In genomic region chr6:89354076-89354475, GRCm38 (mm10) we compare ENCODE assay signal across 12 mouse cellular contexts. TPM values are rescaled to one million over a fixed set of nuclear protein-coding genes. Genes with fewer than 3 reads are reported as not detected.
DNase-seq lines count a peak whose midpoint lies in the region; ATAC-seq and TF ChIP-seq lines count a peak whose summit lies in the region.
"Had no signal": no experiment of that assay in that cellular context is flagged by ENCODE, and none has a peak within 500 bp of the region (broad histone marks: within the 10 kb centered on the region; RNA-seq: fewer than 3 reads in every experiment).

No protein-coding gene starts in this region.

- ATAC-seq in hindbrain, postnatal 0 days: no peak
- no peak for ATAC-seq in hindbrain, embryonic 11.5 days (ENCODE audit: low FRiP score)
- ATAC-seq: forebrain, postnatal 0 days; liver, postnatal 0 days had no signal

- peaks cover 82% of the 10 kb centered on the region for H3K4me1 ChIP-seq in cerebellum, adult 2 months (ENCODE audit: control insufficient read depth, insufficient read depth, low read length)
- H3K4me1 ChIP-seq in hindbrain, embryonic 10.5 days (replicated peaks): peaks cover 95% of the 10 kb centered on the region
- peaks cover 5% of the 10 kb centered on the region; the same call in 1 of the 2 replicates for H3K4me1 ChIP-seq in hindbrain, postnatal 0 days (ENCODE audit: insufficient read depth, low read length)
- H3K4me1 ChIP-seq in E14TG2a.4 (replicated peaks; ENCODE audit: low read depth, low read length): peaks cover 94% of the 10 kb centered on the region
- peaks cover 7% of the 10 kb centered on the region for H3K4me1 ChIP-seq in hindbrain, embryonic 11.5 days (replicated peaks; ENCODE audit: control insufficient read depth, insufficient read depth, low read length)

- no peak for TF ChIP-seq POLR2A in cerebellum, adult 2 months (IDR thresholded peaks at IDR 0.05; ENCODE audit: borderline replicate concordance, insufficient read depth, low read length)

- no peak overlapping the region for H3K4me2 ChIP-seq in hindbrain, postnatal 0 days (ENCODE audit: low read depth, low read length)
- no peak overlapping the region for H3K4me2 ChIP-seq in hindbrain, embryonic 11.5 days (replicated peaks; ENCODE audit: low read depth, low read length)

- no peak overlapping the region for H3K9ac ChIP-seq in hindbrain, postnatal 0 days (replicated peaks; ENCODE audit: low read length)
- H3K9ac ChIP-seq in hindbrain, embryonic 11.5 days (ENCODE audit: low read depth, low read length): no peak overlapping the region
- H3K9ac ChIP-seq: forebrain, postnatal 0 days; liver, postnatal 0 days had no signal

- no peaks in the 10 kb centered on the region for H3K9me3 ChIP-seq in hindbrain, embryonic 10.5 days
- no peaks in the 10 kb centered on the region for H3K9me3 ChIP-seq in hindbrain, postnatal 0 days (ENCODE audit: low read length)
- H3K9me3 ChIP-seq in E14TG2a.4 (ENCODE audit: low read length): no peaks in the 10 kb centered on the region
- no peaks in the 10 kb centered on the region for H3K9me3 ChIP-seq in hindbrain, embryonic 11.5 days (ENCODE audit: control insufficient read depth, low read length)
- H3K9me3 ChIP-seq: megakaryocyte, embryonic 14.5 days had no signal

- H3K27ac ChIP-seq in cerebellum, adult 2 months (ENCODE audit: insufficient read depth, low read length): no peak overlapping the region
- peak overlapping the region; percentile 13 for H3K27ac ChIP-seq in hindbrain, embryonic 10.5 days
- H3K27ac ChIP-seq in hindbrain, postnatal 0 days: no peak overlapping the region
- 0 out of 2 replicates have a peak overlapping the region, but pooled peaks have one; percentile 17 for H3K27ac ChIP-seq in hindbrain, embryonic 11.5 days (ENCODE audit: low read depth, low read length)

- H3K4me3 ChIP-seq in cerebellum, adult 2 months (replicated peaks; ENCODE audit: insufficient read depth, low read depth, low read length): no peak overlapping the region
- H3K4me3 ChIP-seq in hindbrain, embryonic 10.5 days: no peak overlapping the region
- H3K4me3 ChIP-seq in hindbrain, postnatal 0 days (ENCODE audit: low read length): no peak overlapping the region
- H3K4me3 ChIP-seq in E14TG2a.4 (replicated peaks; ENCODE audit: low read length): peak overlapping the region; percentile 10
- no peak overlapping the region for H3K4me3 ChIP-seq in hindbrain, embryonic 11.5 days (ENCODE audit: low read depth, low read length)
- H3K4me3 ChIP-seq: megakaryocyte, embryonic 14.5 days had no signal

- DNase-seq in cerebellum, adult 2 months: peak; percentile 4 to 11
- DNase-seq in cerebellum, postnatal 10 days: no peak
- no peak for DNase-seq in hindbrain, embryonic 10.5 days (ENCODE audit: low spot score)
- DNase-seq in hindbrain, postnatal 0 days (ENCODE audit: low spot score): no peak
- no peak for DNase-seq in hindbrain, embryonic 11.5 days (ENCODE audit: low spot score)
- DNase-seq in urinary bladder, adult 18-20 months (ENCODE audit: low spot score in 2 of 2): no peak
- DNase-seq in spleen, postnatal 36 days (ENCODE audit: low spot score in 2 of 2): no peak
- DNase-seq: forebrain, postnatal 0 days; liver, postnatal 0 days; thymus, postnatal 14 days had no signal

- 81% methylated on average over 5 of the region's 5 CpGs for WGBS in cerebellum, adult 2 months
- WGBS in hindbrain, embryonic 10.5 days: 80% methylated on average over 5 of the region's 5 CpGs
- 69% methylated on average over 5 of the region's 5 CpGs for WGBS in hindbrain, postnatal 0 days
- 85% methylated on average over 5 of the region's 5 CpGs for WGBS in hindbrain, embryonic 11.5 days

- H3K27me3 ChIP-seq in cerebellum, adult 2 months (ENCODE audit: control insufficient read depth, insufficient read depth, low read length): no peaks in the 10 kb centered on the region
- no peaks in the 10 kb centered on the region for H3K27me3 ChIP-seq in hindbrain, embryonic 10.5 days (ENCODE audit: insufficient read depth, poor library complexity, severe bottlenecking)
- H3K27me3 ChIP-seq in hindbrain, postnatal 0 days (ENCODE audit: insufficient read depth, low read length): no peaks in the 10 kb centered on the region
- H3K27me3 ChIP-seq in E14TG2a.4 (ENCODE audit: insufficient read depth, low read length): no peaks in the 10 kb centered on the region
- no peaks in the 10 kb centered on the region for H3K27me3 ChIP-seq in hindbrain, embryonic 11.5 days (ENCODE audit: control insufficient read depth, insufficient read depth, low read length)

- TF ChIP-seq CTCF in cerebellum, adult 2 months (IDR thresholded peaks at IDR 0.05; ENCODE audit: borderline replicate concordance, insufficient read depth, low read depth, low read length): no peak
- TF ChIP-seq CTCF in hindbrain, postnatal 0 days (IDR thresholded peaks at IDR 0.05; ENCODE audit: low read depth): no peak
- TF ChIP-seq CTCF in E14TG2a.4 (conservative IDR thresholded peaks at IDR 0.05; ENCODE audit: low read length): no peak

- peaks cover 91% of the 10 kb centered on the region for H3K36me3 ChIP-seq in hindbrain, embryonic 10.5 days
- H3K36me3 ChIP-seq in hindbrain, postnatal 0 days (ENCODE audit: insufficient read depth, low read length): peaks cover 6% of the 10 kb centered on the region; the same call in 1 of the 2 replicates
- H3K36me3 ChIP-seq in E14TG2a.4 (ENCODE audit: insufficient read depth, low read length): peaks cover 78% of the 10 kb centered on the region
- H3K36me3 ChIP-seq in hindbrain, embryonic 11.5 days (ENCODE audit: control insufficient read depth, insufficient read depth, low read length): 0 out of 2 replicates have a peak, but pooled peaks cover 2% of the 10 kb centered on the region

RNA-seq across cellular contexts. Expression of gene Plxna1, which starts 8.3 kb away (rescaled TPM):
- polyA plus RNA-seq in cerebellum, adult 2 months (2012; rRNA removed): 50.0 and 59.7 TPM in 2 replicates
- 29.1 and 35.5 TPM in 2 replicates for polyA plus RNA-seq in hindbrain, embryonic 10.5 days (2016; fragmentation: Nextera tagmentation; extraction: Ambion mirVana)
- 135 and 145 TPM in 2 replicates for total RNA-seq in hindbrain, postnatal 0 days (2014; rRNA removed)
- 25.3 and 30.6 TPM in 2 replicates for polyA plus RNA-seq in hindbrain, postnatal 0 days (2015; fragmentation: Nextera tagmentation; extraction: Ambion mirVana)
- 28.7 and 35.6 TPM in 2 replicates for polyA plus RNA-seq in hindbrain, embryonic 11.5 days (2014; fragmentation: Nextera tagmentation; extraction: Ambion mirVana)

Comparison
In these comparisons a context has a peak if more than half of its experiments do, and no peak if none do; other contexts are left out.
1. DNase-seq: peak in cerebellum, adult 2 months (2 of 2); none in cerebellum, postnatal 10 days (0 of 2), hindbrain, embryonic 10.5 days (single experiment), hindbrain, postnatal 0 days (single experiment), hindbrain, embryonic 11.5 days (single experiment), urinary bladder, adult 18-20 months (0 of 2) and spleen, postnatal 36 days (0 of 2).
2. H3K27ac ChIP-seq: peak in hindbrain, embryonic 10.5 days (single experiment) and hindbrain, embryonic 11.5 days (single experiment); none in cerebellum, adult 2 months (single experiment) and hindbrain, postnatal 0 days (single experiment).